Mouse (Mus musculus) skeletal muscle tissue, adult 2 months (tissue): Measurements from ENCODE around the gene Ddx19b.
"Not testable (repeated sequence)": the region's sequence is repeated elsewhere in the genome, so short reads cannot be mapped to it uniquely, and the experiment has no call there.

ENCODE experiments used
- DNase-seq: peaks from one replicate; pipeline ENCODE4 v3.0.0-alpha.2; 2012; ENCODE audit warnings: low read depth, low spot score

Ddx19b gene

DNA sequence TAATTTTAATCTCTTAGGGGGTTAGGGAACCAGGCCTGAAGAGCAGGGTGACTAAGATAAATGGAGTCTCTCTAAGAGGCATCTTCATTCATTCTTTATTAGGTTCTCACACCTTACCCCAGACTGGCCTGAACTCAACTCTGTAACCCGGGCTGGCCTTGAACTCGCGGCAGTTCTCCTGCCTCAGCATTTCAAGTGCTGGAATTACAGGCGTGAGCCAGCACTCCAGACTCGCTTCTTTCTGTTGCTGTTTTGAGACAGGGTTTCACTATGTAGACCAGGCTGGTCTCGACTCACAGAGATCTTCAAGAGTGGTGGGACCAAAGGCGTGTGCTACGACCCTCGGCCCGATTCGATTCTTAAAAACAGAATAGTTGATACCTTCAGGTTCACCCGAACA lies 2.7 kb upstream of the Ddx19b start:
- DNase-seq = no peak

DNA sequence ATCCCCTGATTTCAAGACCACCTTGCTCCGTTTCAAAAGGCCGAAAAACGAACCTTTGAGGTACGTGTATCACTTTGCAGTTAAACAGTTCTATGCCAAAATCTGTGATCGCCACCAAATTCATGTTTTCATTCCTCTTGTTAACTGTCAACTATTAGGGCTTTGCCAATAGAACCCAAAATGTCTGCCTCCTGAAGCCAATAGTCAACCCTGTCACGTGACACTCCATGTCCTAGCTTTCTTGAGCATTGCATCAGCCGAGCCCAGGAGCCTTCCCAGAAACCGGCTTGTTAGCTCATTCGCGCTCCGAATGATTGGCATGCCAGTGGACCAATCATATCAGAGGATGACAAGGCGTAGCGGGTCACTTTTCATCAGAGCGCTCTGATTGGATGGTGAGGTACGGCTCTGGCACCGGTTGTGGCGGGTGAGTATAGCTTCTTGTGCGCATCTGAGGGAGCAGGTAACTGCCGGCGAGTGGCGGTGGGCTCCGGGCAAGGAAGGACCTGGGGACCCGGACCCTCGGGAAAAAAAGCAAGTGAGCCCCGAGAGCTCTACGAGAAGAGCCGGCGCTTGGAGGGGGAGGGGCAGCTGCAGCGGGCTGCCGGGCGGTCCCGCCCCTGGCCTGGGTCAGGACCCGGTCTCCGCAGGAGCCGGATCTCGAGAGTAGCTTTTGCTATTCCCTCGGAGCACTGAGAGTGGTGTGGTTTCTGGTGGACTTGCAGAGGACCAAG lies 2.1 kb upstream of the Ddx19b start:
- DNase-seq = peak; percentile 100

DNA sequence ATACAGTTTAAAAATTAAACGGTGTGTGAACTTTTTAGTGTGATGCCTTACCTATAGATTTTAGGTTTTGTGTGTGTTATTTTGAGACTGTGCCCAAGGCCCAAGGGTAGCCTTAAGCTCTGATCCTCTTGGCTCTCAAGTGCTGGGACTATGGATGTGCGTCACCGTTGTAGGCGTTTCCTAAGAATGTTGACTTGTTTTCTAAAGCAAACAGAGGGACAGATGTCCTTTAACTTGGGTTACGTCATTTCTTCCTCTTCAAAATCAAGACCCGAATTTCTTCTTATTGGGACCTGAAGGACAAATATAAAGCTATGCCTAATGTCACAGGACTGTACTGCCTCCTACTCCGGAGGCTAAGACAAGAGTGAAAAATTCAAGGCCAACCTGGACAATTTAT lies 1.4 kb upstream of the Ddx19b start, which contains the start of gene Aars:
Gene Aars, plus strand, starts transcription at position 229 of the 400 bp plus-strand sequence.
- DNase-seq = no peak

DNA sequence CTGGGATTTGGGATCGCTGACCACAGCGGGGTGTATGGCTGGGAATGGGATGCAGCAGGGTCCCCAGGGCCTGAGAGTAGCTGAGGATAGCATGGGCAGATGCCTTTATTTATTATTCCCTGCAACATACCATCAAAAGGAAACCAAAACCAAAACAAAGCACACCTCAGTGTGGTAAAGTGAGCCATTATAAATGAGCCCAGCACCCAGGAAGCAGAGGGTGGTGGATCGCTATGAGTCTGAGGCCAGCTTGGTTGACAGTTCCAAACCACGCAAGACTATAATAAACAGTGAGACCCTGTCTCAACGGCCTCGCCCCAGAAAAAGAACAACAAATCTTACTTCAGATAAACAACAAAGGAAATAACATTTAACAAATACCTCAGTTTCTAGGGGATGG lies 1.5 kb downstream of the Ddx19b start:
- no peak for DNase-seq

DNA sequence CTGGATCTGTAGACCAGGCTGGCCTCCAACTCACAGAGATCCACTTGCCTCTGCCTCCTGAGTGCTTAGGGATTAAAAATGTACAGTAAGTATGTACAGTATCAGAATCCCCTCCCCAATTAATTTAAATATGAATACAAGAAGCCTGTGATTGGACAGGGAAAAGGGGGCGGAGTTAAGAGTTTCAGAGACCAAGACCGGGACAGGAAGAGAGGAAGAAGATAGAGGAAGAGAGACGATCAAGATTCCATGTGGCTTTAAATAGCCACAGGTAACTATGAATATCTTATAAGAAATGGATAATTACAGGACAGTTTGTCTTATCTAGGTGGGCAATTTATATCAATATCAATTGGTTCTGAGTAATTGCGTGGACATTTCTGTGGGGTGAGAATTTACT lies 2.0 kb downstream of the Ddx19b start:
- DNase-seq = no peak

DNA sequence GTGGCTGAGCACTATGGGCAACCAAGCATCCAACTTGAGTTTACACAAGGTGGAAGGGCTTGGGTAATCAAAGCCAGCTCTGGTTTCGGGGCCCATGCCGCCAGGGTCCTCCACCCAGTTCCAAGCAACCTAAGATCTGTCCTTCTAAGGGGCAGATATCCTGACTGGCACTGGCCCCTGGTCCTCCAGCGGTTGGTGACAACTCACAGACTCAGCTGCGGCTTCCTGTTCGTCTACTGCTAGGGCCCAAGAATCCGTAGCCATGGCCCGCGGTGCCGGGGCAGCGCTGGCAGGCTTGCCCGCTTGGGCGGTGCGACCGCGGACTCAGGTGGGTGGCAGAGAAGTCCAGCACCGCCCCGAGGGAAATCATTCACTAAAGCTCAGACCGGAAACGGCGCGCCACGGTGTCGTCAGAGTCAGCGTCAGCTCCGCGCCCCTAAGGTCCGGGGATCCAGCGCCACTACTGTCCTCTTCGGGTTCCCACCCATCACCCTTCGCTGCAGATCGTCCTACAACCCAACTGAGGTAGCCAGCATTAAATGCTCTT lies 4.1 kb downstream of the Ddx19b start:
- peak; percentile 75 for DNase-seq

DNA sequence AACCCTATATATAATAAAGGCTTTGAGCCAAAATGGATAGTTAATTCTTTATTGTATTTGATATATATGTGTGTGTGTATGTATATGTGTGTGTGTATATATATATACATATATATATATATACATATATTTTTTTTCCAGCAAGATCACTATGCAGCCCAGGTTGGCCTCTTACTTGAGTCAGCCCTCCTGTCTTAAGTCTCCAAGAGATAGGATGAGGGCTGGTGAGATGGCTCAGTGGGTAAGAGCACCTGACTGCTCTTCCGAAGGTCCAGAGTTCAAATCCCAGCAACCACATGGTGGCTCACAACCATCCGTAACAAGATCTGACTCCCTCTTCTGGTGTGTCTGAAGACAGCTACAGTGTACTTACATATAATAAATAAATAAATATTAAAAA lies 4.9 kb downstream of the Ddx19b start:
- not testable (repeated sequence) for DNase-seq

DNA sequence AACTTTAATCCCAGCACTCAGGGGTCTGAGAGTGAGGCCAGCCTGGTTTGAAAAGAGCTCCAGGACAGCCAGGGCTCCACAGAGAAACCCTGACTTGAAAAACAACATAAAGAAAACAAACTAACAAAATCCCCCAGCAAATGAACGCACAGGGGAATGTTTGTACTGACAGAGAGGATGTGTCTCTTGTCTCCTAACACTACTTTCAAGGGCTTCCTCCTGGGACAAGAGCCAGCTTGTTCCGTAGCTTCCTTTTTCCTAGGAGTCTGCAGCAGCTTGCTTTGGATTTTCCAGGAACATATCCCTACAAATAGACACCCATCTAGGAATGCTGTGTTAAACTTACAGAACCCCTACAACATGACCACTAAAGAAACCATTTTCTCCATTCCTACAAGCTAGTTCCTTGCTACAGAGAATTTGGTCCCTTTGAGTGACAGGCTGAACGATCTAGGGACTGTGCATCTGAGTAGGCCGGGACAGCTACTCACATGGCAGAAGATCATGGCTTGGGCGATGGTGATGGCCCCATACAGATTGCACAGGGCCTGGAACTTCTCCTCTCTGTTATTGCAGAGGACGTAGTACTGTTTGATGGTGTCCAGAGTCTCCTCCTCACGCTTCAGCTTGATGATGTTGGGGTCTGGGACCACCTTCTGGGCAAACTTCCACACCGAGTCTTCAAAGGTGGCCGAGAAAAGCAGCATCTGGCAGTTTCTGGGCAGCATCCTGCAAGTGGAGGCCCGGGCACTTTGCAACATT lies 21.1 kb downstream of the Ddx19b start:
- not testable (repeated sequence) for DNase-seq

DNA sequence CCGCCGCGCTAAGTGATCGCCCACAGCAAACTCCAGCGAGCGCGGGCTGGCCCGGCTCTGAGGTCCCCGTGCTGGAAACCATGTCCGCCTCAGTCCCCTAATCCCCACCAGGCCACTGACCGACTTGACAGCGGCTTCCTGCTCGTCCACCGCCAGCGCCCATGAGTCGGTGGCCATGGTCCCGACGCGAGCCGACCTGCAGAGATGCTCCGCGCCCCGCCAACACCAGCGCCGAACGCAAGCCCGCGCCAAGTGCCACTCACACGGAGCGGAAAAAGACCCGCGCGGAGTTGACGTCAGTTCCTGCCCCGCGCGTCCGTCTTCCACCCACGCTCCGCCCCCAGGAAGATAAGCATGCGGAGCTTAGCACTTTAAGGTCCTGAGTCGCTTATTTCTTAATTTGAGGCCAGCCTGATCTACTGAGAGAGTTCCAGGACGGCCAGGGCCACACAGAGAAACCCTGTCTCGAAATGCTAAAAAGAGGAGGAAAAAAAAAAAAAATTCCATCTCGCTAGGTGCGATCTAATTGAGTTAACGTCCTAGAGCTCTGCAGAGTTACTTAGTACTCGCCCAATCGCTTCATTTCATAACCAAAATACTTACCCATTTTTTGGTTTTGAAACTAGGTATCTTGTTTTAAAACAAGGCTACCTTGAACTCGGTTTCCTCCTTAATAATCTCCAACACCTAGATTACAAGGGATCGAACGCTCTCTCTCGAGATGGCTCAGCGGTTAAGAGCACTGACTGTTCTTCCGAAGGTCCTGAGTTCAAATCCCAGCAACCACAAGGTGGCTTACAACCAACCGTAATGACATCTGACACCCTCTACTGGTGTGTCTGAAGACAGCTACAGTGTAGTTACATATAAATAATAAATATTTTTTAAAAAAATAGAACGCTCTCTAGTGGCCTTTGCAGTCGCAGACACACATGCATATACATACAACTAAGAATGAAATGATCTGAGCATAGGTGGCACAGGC lies 33.7 kb downstream of the Ddx19b start, which contains the start of gene Ddx19a:
Gene Ddx19a, minus strand, starts transcription at position 254 of the 985 bp plus-strand sequence.
- DNase-seq = peak; percentile 79

DNA sequence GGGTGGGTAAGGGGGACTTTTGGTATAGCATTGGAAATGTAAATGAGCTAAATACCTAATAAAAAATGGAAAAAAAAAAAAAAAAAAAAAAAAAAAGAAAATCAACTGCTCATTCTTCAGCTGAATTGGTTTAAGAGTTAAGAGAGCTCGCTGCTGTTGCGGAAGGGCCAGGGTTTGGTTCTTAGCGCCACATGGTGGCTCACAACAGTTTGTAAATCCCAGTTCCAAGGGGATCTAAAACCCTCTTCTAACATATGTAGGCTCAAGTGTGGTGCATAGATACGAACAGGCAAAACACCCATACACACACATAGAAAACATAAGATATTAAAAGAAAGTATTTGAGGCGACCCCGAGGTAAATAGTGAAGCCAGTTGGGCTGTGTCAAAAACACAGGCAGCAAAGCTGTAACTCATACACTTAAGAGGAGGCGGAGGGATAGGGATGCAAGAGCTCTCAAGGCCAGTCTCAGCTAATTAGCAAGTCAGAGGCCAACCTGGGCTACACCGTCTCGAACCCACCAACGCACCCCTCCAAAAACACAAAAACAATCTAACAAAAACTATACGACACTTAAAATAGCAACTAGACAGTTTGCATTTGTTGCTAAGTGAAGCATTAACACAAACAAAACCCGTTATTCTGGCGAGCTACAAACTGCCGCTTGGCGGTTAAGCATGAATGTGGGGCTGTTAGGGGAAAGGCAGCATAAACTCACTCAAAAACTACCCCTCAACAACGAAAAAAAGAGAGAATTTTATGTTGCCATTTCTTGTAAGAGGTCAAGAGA lies 34.7 kb downstream of the Ddx19b start:
- DNase-seq = no peak

DNA sequence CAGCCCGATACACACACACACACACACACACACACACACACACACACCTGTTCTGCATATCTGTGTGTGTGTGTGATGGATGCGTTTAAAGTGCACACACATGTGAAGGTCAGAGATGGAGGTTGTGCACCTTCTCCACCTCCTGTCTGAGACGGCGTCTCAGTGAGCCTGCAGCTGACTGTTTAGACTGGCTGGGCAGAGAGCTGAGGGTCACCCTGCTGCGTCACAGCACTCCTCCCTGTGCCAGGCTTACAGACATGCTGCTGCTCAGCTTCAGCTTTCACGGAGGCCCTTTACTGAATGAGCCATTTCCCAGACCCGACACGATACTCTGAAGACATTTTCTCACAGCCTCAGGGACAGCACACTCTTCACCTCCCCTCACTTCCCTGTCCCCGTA lies 41.5 kb downstream of the Ddx19b start:
- no peak for DNase-seq

DNA sequence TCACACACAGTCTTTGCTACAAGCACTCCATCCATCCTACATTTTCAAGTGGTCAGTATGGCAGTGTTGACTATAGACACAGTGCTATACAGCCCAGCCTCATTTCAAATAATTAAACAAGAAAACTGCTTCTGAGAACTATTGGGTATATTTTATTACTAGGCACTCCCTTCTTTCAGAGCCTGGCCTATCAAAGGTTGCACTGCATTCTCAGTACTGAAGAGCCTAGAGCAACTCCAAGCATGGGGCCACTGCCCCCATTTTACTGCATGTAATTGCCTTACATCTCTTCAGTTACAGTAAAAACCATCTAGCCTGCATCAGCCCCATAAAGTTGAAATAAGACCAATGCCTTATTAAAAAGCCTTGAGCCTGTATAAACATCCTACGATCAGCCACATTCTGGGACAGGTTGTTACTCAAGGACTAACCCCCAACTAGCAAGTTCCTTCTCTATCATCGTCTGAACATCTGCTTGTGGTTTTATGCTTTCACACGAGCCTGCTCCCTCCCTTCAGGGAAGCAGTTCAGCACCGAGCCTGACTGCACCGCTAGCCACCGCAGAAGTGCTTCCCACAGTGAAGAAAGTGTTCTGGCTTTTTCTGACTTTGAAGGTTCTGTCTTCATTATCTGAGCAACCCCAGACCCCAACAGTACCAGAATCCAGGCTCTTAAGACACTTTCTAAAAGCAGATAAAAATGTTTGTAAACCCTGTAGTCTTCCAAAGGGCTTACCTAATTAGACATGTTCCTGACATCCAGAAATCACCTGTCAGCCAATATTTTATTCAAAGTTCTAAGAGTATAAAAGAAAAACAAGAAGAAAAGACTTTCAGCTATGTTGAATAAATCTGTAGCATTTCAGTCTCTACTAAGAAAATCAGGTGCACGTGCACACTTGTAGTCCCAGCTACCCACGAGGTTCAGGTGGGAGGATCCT lies 43.5 kb downstream of the Ddx19b start:
- no peak for DNase-seq

DNA sequence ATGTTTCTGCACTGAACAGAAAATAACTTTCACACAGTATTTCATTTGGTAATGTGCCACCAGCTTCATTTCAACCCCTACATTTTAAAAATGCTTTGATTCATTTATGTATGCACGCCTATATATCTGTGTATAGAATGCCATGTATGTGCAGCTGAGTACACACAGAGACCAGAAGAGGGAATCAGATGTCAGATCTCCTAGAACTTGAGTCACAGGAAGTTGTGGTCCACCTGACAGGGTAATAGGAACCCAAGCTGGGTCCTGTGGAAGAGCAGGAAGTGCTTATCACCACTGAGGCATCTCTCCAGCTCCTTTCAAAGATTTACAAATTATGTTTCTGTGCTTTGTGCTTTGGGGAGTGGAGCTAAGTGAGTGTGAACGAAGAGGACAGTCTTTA lies 50.2 kb downstream of the Ddx19b start:
- no peak for DNase-seq

DNA sequence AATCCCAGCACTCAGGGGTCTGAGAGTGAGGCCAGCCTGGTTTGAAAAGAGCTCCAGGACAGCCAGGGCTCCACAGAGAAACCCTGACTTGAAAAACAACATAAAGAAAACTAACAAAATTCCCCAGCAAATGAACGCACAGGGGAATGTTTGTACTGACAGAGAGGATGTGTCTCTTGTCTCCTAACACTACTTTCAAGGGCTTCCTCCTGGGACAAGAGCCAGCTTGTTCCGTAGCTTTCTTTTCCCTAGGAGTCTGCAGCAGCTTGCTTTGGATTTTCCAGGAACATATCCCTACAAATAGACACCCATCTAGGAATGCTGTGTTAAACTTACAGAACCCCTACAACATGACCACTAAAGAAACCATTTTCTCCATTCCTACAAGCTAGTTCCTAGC lies 53.6 kb downstream of the Ddx19b start:
- DNase-seq = not testable (repeated sequence)

DNA sequence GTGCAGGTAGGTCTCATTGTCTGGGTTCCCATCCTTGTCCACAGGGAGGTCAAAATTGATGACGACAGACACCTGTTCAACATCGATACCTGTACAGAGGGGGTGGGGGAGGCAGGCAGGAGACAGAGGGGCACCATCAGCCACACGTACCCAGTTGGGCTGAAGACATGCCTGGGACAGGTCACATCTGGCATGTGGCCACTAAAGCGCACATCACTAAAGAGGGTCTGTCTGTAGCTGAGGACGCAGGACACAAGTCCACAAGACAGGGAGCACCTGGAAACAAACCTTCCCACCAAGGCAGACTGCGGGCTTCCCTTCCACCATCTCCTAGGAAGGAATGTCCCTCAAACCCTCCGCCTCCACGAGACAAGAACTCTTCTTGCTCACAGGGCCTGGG lies 55.0 kb downstream of the Ddx19b start:
- DNase-seq = not testable (repeated sequence)

DNA sequence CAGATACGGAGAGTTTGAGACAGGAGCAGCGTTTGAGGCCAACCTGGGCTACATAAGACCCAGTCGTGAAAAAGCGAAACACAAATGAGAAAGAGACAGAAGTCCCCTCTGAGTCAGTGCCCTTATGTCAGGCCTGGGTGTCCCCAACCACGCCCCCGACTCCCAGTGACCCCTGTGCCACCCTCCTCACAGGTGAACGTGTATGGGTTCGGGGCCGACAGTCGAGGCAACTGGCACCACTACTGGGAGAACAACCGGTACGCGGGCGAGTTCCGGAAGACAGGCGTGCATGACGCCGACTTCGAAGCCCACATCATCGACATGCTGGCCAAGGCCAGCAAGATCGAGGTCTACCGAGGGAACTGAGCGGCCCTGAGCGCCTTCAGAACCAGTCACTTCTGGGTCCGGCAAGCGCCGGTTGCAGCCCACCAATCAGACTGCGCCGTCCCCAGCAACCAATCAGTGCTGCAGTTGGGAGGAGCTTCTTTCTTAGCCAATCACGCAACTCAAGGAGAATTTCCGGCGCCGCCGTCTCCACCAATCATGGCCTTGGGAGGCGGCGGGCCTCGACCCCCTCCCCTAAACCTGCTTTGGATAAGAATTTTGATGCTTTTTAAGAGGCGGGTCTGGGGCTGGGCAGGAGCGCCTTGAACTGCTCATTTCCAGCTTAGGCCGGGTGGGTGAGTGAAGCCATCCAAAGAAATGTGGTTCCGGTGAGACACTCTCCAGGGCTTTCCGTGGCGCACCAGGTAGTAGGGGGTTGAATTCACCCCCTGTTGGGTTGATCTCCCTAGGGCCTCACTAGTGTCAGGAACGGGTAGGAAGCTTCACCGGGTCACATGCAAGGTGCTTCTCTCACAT lies 61.4 kb downstream of the Ddx19b start:
- DNase-seq = peak; percentile 85

DNA sequence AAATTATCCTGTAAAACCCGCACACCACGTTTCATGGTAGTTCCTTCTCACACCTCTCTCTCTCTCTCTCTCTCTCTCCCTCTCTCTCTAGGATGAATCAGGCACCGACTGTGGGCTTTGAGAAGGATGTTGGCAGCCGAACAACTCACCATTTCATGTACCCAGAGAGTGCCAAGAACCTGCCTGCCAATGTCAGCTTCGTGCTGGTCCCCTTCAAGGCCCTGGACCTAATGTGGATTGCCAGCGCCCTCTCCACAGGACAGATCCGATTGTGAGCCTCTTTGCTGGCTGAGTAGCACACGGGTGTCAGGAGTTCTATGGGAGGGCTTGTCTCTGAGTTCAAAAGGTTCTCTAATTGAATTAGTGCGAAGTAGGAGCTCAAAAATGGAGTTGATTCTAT lies 64.2 kb downstream of the Ddx19b start:
- DNase-seq = no peak

DNA sequence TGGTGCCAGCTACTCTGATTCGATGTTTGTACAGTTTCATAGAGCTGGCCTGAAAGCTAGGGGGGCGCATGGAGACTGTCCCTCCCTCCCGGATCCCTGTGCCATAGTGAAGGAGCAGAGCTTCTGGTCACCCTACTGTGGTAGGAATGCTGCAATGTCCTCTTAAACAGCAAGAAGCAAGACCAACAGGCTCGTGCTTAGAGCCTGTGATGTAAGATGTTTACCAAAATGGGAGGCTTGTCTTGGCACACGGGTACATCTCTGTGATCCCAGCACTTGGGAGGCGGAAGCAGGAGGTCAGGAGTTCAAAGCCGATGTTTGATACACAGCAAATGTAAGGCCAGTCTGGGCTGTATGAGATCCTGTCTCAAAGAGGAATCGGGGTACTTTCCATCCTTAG lies 65.0 kb downstream of the Ddx19b start:
- no peak for DNase-seq

DNA sequence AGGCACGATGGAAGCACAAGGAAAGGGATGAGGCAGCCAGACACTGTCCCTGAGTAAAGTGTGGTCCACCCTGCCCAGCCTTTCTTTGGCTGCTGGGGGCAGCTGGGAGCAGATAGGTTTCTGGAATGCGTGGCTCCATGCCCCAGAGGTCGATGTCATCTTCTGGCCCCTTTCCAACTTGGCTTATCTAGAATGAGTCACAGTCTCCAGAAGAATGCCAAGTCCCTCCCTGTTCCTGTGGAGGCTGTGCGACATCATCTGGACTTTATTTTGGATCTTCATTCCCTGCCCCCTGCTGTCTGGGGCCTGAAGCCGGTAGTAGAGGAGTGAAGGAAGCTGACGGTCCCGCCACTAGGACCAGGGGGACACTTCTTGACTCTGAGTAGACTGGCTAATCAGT lies 66.0 kb downstream of the Ddx19b start:
- peak; percentile 94 for DNase-seq
